Mouse (Mus musculus): Measurements from ENCODE around the gene Olfr968.

GRCm38 (mm10) chr9:39783153-39783552, at the start of gene Olfr968:
- TF ChIP-seq POLR2A (IDR thresholded peaks at IDR 0.05; ENCODE audit: insufficient read depth, low read depth, low read length) = no peak
- no peak for TF ChIP-seq CTCF (IDR thresholded peaks at IDR 0.05; ENCODE audit: insufficient read depth, low read depth, low read length)

Data from olfactory bulb, adult 2 months (tissue).